Mouse (Mus musculus): ENCODE measurements around the gene Zfp941. TPM values are rescaled to one million over a fixed set of nuclear protein-coding genes. Genes with fewer than 3 reads are reported as not detected.

The Zfp941 gene
- polyA plus RNA-seq, 2 experiments, result 0.93 to 1.3 TPM

DNA sequence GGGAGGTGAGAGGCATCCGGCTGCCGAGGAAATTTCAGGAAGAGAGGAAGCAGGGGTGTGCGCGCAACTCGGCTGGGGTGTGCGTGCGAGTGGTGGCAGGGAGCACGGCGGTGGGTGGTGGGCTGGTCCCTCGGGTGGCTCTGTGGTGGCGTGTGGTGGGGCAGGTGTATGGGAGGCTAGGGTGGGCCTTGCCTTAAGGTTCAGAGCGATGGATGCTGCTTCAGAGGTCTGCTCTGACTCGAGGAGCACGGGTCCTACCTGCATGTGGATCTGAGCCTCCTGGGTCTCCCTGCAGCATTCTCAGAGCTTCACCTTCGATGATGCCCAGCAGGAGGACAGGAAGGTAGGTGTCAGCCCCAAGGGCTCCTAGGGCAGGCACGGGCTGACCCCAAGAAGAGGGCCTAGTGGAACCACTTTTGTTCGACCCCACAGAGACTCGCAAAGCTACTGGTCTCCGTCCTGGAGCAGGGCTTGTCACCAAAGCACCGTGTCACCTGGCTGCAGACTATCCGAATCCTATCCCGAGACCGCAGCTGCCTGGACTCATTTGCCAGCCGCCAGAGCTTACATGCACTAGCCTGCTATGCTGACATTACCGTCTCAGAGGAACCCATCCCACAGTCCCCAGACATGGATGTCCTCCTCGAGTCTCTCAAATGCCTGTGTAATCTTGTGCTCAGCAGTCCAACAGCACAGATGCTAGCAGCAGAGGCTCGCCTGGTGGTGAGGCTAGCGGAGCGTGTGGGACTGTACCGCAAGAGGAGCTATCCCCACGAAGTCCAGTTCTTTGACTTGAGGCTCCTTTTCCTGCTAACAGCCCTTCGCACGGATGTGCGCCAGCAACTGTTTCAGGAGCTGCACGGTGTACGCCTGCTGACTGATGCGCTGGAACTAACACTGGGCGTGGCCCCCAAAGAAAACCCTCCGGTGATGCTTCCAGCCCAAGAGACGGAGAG is 35.9 kb upstream of the Zfp941 start, which contains the start of gene Bet1l:
TSS of gene Bet1l (minus strand) at position 28 of the 956 bp plus-strand sequence.
- Histone ChIP-seq H3K36me3 (ENCODE audit: control insufficient read depth, insufficient read depth, low read length) (peaks cover 59% of the 10 kb centered on the region), H3K9me3 (ENCODE audit: control insufficient read depth, low read length) (no peaks in the 10 kb centered on the region), H3K27me3 (ENCODE audit: control insufficient read depth, insufficient read depth, low read length) (no peaks in the 10 kb centered on the region), H3K4me3 (replicated peaks; ENCODE audit: low read length) (peak within 1 kb of the TSS; percentile 82), H3K4me2 (replicated peaks; ENCODE audit: low read depth, low read length, severe bottlenecking) (peak within 1 kb of the TSS; percentile 98), H3K9ac (ENCODE audit: low read depth, low read length, severe bottlenecking) (peak within 1 kb of the TSS; percentile 85), H3K4me1 (ENCODE audit: control insufficient read depth, insufficient read depth, low read length) (peaks cover 19% of the 10 kb centered on the region), H3K27ac (replicated peaks; ENCODE audit: low read depth, low read length) (peak within 1 kb of the TSS; percentile 83)
- ATAC-seq (ENCODE audit: low FRiP score, low read depth), result peak; percentile 13; the same call in 1 of the 2 replicates
- TF ChIP-seq POLR2A (IDR thresholded peaks at IDR 0.05; ENCODE audit: borderline replicate concordance, extremely low read depth, insufficient read depth, insufficient read length), result no peak
- 38% methylated on average over 40 of the region's 40 CpGs for WGBS
- DNase-seq (ENCODE audit: low spot score), result no peak

DNA sequence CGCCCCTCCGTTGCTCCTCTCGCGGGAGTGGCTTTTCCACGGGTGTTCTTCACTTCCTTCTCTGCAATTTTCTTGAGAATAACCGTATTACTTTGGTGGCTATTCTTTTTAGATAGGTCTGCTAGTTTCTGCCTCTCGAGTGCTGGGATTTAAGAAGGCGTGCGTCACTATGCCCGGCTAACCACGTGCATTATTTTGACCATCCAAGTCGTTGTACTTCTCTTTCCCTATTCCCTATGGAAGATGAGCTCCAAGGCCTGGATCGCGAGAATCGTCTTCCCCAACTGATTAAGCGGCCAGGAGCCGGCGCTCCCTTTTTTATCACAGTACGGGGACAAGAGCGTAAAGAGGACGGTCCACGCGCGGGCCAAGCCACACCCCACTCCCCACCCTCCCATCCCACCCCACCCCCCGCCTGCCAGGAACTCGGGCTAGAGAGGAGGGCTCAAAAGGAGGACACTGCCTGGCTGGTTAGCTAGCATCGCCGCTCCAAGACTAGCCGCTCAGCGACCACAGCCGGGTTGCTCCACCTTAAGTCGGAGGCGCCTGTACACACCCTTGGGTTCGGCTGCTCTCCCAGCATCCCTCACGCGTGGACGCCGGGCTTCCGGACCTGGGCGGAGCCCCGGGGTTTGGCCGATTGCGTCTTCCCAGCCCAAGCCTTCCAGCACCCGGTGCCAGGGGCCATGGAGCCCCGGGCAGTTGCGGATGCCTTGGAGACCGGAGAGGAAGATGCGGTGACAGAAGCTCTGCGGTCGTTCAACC is 35.0 kb upstream of the Zfp941 start, which contains the start of gene Ric8a:
TSS of gene Ric8a (plus strand) at position 173 of the 765 bp plus-strand sequence.
- peak within 1 kb of the TSS; percentile 83 for H3K27ac ChIP-seq (replicated peaks; ENCODE audit: low read depth, low read length)

DNA sequence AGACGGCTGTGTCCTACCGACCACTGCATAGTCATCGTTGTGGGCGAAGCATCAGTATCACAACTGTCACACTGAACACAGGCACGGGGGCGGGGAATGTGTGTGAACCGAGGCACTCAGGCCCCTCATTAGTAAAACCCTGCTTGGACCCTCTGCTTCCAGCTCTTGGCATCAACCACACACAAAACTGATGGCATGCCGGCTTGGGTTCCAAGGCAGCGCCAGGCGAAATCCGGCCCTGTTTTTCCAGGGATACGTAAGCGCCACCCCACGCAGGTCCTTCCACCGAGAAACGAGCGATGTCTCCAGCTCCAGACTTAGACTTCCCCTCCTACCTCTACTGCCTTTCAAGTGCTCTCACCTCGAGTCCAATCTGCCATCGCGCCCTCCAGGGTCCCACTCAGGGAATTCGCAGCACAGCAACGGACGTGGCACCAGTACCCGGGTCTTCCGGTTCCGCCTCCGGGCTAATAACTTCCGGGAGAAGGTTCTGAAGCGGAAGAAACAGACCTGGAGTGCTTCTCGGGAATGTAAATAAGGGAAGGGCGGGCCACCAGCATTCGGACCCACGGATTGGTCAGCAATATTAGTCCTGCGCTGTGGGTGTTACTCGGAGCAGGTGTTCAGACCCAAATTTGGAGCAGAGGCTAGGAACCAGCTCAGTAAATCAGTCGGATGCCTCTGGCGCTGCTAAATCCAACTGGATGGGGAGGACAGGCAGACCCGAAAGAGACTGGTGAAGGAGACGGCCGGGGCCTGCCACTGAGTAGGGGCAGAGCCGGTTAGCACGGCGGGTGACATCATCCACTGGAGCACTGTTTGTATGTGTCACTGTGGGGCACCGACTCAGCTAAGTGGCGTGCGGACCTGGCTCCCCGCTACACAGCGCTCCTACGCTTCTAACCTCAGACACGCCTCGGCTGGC is 34.1 kb upstream of the Zfp941 start, which contains the start of gene Gm45785:
TSS of gene Gm45785 (minus strand) at position 472 of the 925 bp plus-strand sequence.
- DNase-seq (ENCODE audit: low spot score), result peak; percentile 90
- Histone ChIP-seq H3K4me1 (ENCODE audit: control insufficient read depth, insufficient read depth, low read length) (peaks cover 19% of the 10 kb centered on the region), H3K27ac (replicated peaks; ENCODE audit: low read depth, low read length) (peak within 1 kb of the TSS; percentile 83), H3K4me3 (replicated peaks; ENCODE audit: low read length) (peak within 1 kb of the TSS; percentile 82), H3K4me2 (replicated peaks; ENCODE audit: low read depth, low read length, severe bottlenecking) (peak within 1 kb of the TSS; percentile 98), H3K9ac (ENCODE audit: low read depth, low read length, severe bottlenecking) (peak within 1 kb of the TSS; percentile 85), H3K27me3 (ENCODE audit: control insufficient read depth, insufficient read depth, low read length) (no peaks in the 10 kb centered on the region), H3K9me3 (ENCODE audit: control insufficient read depth, low read length) (no peaks in the 10 kb centered on the region), H3K36me3 (ENCODE audit: control insufficient read depth, insufficient read depth, low read length) (peaks cover 58% of the 10 kb centered on the region)
- ATAC-seq (ENCODE audit: low FRiP score, low read depth), result peak; percentile 86
- peak; percentile 56; the same call in 1 of the 2 replicates for TF ChIP-seq POLR2A (IDR thresholded peaks at IDR 0.05; ENCODE audit: borderline replicate concordance, extremely low read depth, insufficient read depth, insufficient read length)
- under 1% methylated on average over 48 of the region's 51 CpGs for WGBS

More for the DNA sequence above, 35.0 kb upstream of the Zfp941 start, which contains the start of gene Ric8a:
- Histone ChIP-seq H3K36me3 (ENCODE audit: control insufficient read depth, insufficient read depth, low read length) (peaks cover 59% of the 10 kb centered on the region), H3K27me3 (ENCODE audit: control insufficient read depth, insufficient read depth, low read length) (no peaks in the 10 kb centered on the region), H3K9me3 (ENCODE audit: control insufficient read depth, low read length) (no peaks in the 10 kb centered on the region), H3K4me1 (ENCODE audit: control insufficient read depth, insufficient read depth, low read length) (peaks cover 19% of the 10 kb centered on the region), H3K9ac (ENCODE audit: low read depth, low read length, severe bottlenecking) (peak within 1 kb of the TSS; percentile 85), H3K4me2 (replicated peaks; ENCODE audit: low read depth, low read length, severe bottlenecking) (peak within 1 kb of the TSS; percentile 98), H3K4me3 (replicated peaks; ENCODE audit: low read length) (peak within 1 kb of the TSS; percentile 82)
- ATAC-seq (ENCODE audit: low FRiP score, low read depth) (peak; percentile 86), DNase-seq (ENCODE audit: low spot score) (peak; percentile 77)
- TF ChIP-seq POLR2A (IDR thresholded peaks at IDR 0.05; ENCODE audit: borderline replicate concordance, extremely low read depth, insufficient read depth, insufficient read length), result peak; percentile 68; the same call in 1 of the 2 replicates
- WGBS, result under 1% methylated on average over 47 of the region's 50 CpGs

DNA sequence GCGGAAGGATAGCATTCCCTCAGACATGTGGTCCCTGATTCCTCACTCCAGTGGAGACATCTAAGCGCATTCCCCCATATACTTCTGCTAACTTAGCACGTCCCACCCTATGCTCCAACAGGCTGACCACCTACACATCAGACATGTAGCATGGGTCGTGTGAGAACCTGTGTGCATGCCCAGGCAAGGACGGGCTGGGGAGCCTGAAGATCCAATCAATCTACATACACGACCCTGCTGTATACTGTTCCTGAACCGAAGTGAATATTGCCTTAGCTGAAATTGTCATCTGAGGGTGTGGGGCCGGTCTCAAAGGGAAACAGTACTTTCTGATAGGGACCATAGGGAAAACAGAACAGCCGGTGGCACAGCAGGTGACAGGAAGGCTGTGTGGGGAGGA is 33.2 kb upstream of the Zfp941 start:
- Histone ChIP-seq H3K27me3 (ENCODE audit: control insufficient read depth, insufficient read depth, low read length) (no peaks in the 10 kb centered on the region), H3K9me3 (ENCODE audit: control insufficient read depth, low read length) (no peaks in the 10 kb centered on the region), H3K27ac (replicated peaks; ENCODE audit: low read depth, low read length) (no peak overlapping the region), H3K4me1 (ENCODE audit: control insufficient read depth, insufficient read depth, low read length) (peaks cover 19% of the 10 kb centered on the region), H3K4me2 (replicated peaks; ENCODE audit: low read depth, low read length, severe bottlenecking) (peak overlapping the region; percentile 98), H3K4me3 (replicated peaks; ENCODE audit: low read length) (peak overlapping the region; percentile 82), H3K9ac (ENCODE audit: low read depth, low read length, severe bottlenecking) (peak overlapping the region; percentile 85), H3K36me3 (ENCODE audit: control insufficient read depth, insufficient read depth, low read length) (peaks cover 56% of the 10 kb centered on the region)
- ATAC-seq (ENCODE audit: low FRiP score, low read depth) (no peak), DNase-seq (ENCODE audit: low spot score) (no peak)
- TF ChIP-seq POLR2A (IDR thresholded peaks at IDR 0.05; ENCODE audit: borderline replicate concordance, extremely low read depth, insufficient read depth, insufficient read length), result no peak
- 79% methylated on average over 9 of the region's 9 CpGs for WGBS

All from limb, embryonic 14.5 days (tissue).